26 mouse cellular contexts compared by ENCODE assay signal in the genomic region with DNA sequence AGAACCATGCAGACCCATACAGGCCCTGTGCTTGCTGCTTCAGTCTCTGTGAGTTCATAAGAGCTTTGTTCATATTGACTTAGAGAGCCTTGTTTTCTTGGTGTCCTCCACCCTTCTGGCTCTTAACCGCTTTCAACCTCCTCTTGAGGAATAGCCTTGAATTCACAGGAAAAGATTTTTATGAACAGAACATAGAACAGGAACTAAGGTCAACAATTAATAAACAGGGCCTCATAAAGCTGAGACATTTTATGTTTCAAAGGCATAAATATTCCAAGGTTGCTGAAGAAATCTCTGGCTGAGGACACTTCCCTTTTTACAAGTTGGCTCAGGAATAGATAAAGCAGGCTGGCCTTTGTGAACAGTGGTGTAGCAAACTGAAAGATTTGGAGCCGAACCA. TPM values are rescaled to one million over a fixed set of nuclear protein-coding genes. Genes with fewer than 3 reads are reported as not detected.
"Had no signal": no experiment of that assay in that cellular context is flagged by ENCODE, and none has a peak within 500 bp of the region (broad histone marks: within the 10 kb centered on the region; RNA-seq: fewer than 3 reads in every experiment).

No protein-coding gene starts in this region.

- H3K36me3 ChIP-seq: limb, embryonic 10.5 days; limb, embryonic 13.5 days; liver, embryonic 12.5 days; liver, embryonic 15.5 days; lung, embryonic 15.5 days; midbrain, embryonic 10.5 days; midbrain, embryonic 13.5 days; neural tube, embryonic 13.5 days; stomach, embryonic 15.5 days had no signal

- H3K9me3 ChIP-seq: limb, embryonic 10.5 days; limb, embryonic 13.5 days; liver, embryonic 12.5 days; liver, embryonic 15.5 days; lung, embryonic 15.5 days; megakaryocyte, embryonic 14.5 days; midbrain, embryonic 10.5 days; midbrain, embryonic 13.5 days; neural tube, embryonic 13.5 days; stomach, embryonic 15.5 days had no signal

- H3K4me1 ChIP-seq: limb, embryonic 10.5 days; limb, embryonic 13.5 days; liver, embryonic 15.5 days; midbrain, embryonic 10.5 days; midbrain, embryonic 13.5 days; neural tube, embryonic 13.5 days; stomach, embryonic 15.5 days had no signal

- H3K27ac ChIP-seq: hindbrain, postnatal 0 days; layer of hippocampus, adult 2 months; limb, embryonic 10.5 days; limb, embryonic 13.5 days; liver, embryonic 12.5 days; liver, embryonic 15.5 days; lung, embryonic 15.5 days; midbrain, embryonic 10.5 days; midbrain, embryonic 13.5 days; neural tube, embryonic 13.5 days; stomach, embryonic 15.5 days had no signal

- ATAC-seq: hindbrain, postnatal 0 days; inflammation-experienced regulatory T-cells, adult 6 months; intestine, postnatal 0 days; liver, embryonic 12.5 days; midbrain, embryonic 13.5 days; midbrain, embryonic 16.5 days had no signal

- H3K9ac ChIP-seq: limb, embryonic 13.5 days; liver, embryonic 12.5 days; liver, embryonic 15.5 days; lung, embryonic 15.5 days; midbrain, embryonic 13.5 days; neural tube, embryonic 13.5 days; stomach, embryonic 15.5 days had no signal

- DNase-seq: layer of hippocampus, adult 9-11 months; liver; lung, adult 18-20 months; lung, postnatal 10 days; lung, postnatal 36 days; retina, postnatal 1 day; right cerebral cortex, postnatal 25 days; spleen, adult 18-20 months; thymus, adult 2 months; thymus, postnatal 25 days had no signal

- H3K4me2 ChIP-seq: limb, embryonic 13.5 days; liver, embryonic 12.5 days; liver, embryonic 15.5 days; lung, embryonic 15.5 days; midbrain, embryonic 13.5 days; neural tube, embryonic 13.5 days; stomach, embryonic 15.5 days had no signal

- H3K4me3 ChIP-seq: layer of hippocampus, adult 2 months; limb, embryonic 10.5 days; limb, embryonic 13.5 days; liver, embryonic 12.5 days; liver, embryonic 15.5 days; lung, embryonic 15.5 days; megakaryocyte, embryonic 14.5 days; midbrain, embryonic 10.5 days; midbrain, embryonic 13.5 days; myocyte; neural tube, embryonic 13.5 days; stomach, embryonic 15.5 days had no signal

- H3K27me3 ChIP-seq: limb, embryonic 13.5 days; liver, embryonic 12.5 days; liver, embryonic 15.5 days; lung, embryonic 15.5 days; megakaryocyte, embryonic 14.5 days; midbrain, embryonic 13.5 days; neural tube, embryonic 13.5 days; stomach, embryonic 15.5 days had no signal

RNA-seq across cellular contexts. Expression of gene Gucy1a1, which starts 21.5 kb away (rescaled TPM):
- polyA plus RNA-seq: myocyte had no signal
